Mouse (Mus musculus) midbrain, embryonic 14.5 days (tissue): ENCODE data around the gene Dapk1. TPM values are rescaled to one million over a fixed set of nuclear protein-coding genes. Genes with fewer than 3 reads are reported as not detected.

Experiments
- ATAC-seq: fragments of 200-750 bp; cut with Nextera tagmentation; 2 replicates; pipeline ENCODE4 v1.8.0; 2017; ENCODE audit warnings: moderate number of reproducible peaks, moderate library complexity; ENCODE audit not compliant: low FRiP score, low TSS enrichment
- DNase-seq: peaks from one replicate; pipeline ENCODE4 v3.0.0-alpha.2; 2015
- H3K27ac ChIP-seq: fragments of 300-500 bp; sonication (generic); replicated peaks from 2 replicates; pipeline ENCODE4 v1.5.1; 2014; ENCODE audit warnings: mild to moderate bottlenecking, low read depth, low read length, moderate library complexity
- H3K27me3 ChIP-seq: fragments of 300-500 bp; sonication (generic); 2 replicates; pipeline ENCODE4 v1.6.1; 2014; ENCODE audit warnings: low read length, control low read depth, mixed read lengths; ENCODE audit not compliant: control insufficient read depth, insufficient read depth
- H3K36me3 ChIP-seq: fragments of 300-500 bp; sonication (generic); 2 replicates; pipeline ENCODE4 v1.6.1; 2014; ENCODE audit warnings: low read length, control low read depth; ENCODE audit not compliant: control insufficient read depth, insufficient read depth
- H3K4me1 ChIP-seq: fragments of 300-500 bp; sonication (generic); 2 replicates; pipeline ENCODE4 v1.6.1; 2014; ENCODE audit warnings: mild to moderate bottlenecking, antibody characterized with exemption, low read length, control low read depth; ENCODE audit not compliant: control insufficient read depth, insufficient read depth
- H3K4me2 ChIP-seq: fragments of 300-500 bp; sonication (generic); 2 replicates; pipeline ENCODE4 v1.6.1; 2014; ENCODE audit warnings: mild to moderate bottlenecking, low read length, moderate library complexity
- H3K4me3 ChIP-seq: fragments of 300-500 bp; sonication (generic); replicated peaks from 2 replicates; pipeline ENCODE4 v1.5.1; 2014; ENCODE audit warnings: low read depth, low read length
- H3K9ac ChIP-seq: fragments of 300-500 bp; sonication (generic); replicated peaks from 2 replicates; pipeline ENCODE4 v1.6.1; 2014; ENCODE audit warnings: mild to moderate bottlenecking, low read length, moderate library complexity
- H3K9me3 ChIP-seq: fragments of 300-500 bp; sonication (generic); 2 replicates; pipeline ENCODE4 v1.6.1; 2016; ENCODE audit warnings: low read length, control low read depth, mixed read lengths; ENCODE audit not compliant: control insufficient read depth
- WGBS: fragments of 180-500 bp; shearing (Covaris S2); extraction: QIAGEN DNeasy Blood & Tissue Kit; methylation state at CpG from one replicate; pipeline ENCODE4 v1.1.7; 2014; 5-methylcytosine and 5-hydroxymethylcytosine counted together
- polyA plus RNA-seq: library from polyadenylated mRNA; unstranded; fragments of >200 nt; fragmentation: Nextera tagmentation; extraction: Ambion mirVana; gene quantifications from 2 replicates; pipeline ENCODE4 v1.2.1, GENCODE M21; 2014

Dapk1 gene
- polyA plus RNA-seq, 1 experiment from 2014 or later, result 42.4 TPM

DNA sequence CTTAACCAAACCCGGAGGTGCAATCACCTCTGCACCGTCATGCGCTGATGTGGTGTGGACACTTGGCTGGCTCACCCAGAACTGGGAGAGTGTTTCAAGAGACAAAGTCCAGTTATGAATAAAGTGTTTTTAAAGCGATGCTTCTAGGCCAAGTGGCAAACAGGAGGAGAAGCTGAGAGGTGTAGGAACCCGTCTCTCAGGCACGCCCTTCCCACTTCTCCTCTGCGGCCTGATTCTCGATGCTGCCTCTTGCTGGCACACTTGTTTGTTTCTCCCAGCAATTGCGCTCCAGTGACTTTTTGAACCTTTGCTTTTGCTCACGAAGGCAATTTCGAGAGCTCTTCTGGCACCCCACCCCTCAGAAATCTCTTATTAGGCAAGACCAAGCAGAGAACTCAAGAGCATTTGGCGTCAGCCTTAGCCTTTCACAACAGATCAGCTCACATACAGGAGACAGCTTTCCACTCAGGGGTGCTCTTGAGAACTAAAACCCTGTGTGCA is 100.0 kb downstream of the Dapk1 start:
- no peak overlapping the region for H3K4me3 ChIP-seq
- no peaks in the 10 kb centered on the region for H3K9me3 ChIP-seq
- H3K27ac ChIP-seq, result no peak overlapping the region
- WGBS, result 88% methylated on average over 12 of the region's 12 CpGs
- H3K27me3 ChIP-seq, result no peaks in the 10 kb centered on the region
- DNase-seq (no peak), ATAC-seq (no peak)
- H3K4me1 ChIP-seq, result no peaks in the 10 kb centered on the region
- H3K9ac ChIP-seq, result no peak overlapping the region
- no peak overlapping the region for H3K4me2 ChIP-seq
- peaks cover 20% of the 10 kb centered on the region for H3K36me3 ChIP-seq

DNA sequence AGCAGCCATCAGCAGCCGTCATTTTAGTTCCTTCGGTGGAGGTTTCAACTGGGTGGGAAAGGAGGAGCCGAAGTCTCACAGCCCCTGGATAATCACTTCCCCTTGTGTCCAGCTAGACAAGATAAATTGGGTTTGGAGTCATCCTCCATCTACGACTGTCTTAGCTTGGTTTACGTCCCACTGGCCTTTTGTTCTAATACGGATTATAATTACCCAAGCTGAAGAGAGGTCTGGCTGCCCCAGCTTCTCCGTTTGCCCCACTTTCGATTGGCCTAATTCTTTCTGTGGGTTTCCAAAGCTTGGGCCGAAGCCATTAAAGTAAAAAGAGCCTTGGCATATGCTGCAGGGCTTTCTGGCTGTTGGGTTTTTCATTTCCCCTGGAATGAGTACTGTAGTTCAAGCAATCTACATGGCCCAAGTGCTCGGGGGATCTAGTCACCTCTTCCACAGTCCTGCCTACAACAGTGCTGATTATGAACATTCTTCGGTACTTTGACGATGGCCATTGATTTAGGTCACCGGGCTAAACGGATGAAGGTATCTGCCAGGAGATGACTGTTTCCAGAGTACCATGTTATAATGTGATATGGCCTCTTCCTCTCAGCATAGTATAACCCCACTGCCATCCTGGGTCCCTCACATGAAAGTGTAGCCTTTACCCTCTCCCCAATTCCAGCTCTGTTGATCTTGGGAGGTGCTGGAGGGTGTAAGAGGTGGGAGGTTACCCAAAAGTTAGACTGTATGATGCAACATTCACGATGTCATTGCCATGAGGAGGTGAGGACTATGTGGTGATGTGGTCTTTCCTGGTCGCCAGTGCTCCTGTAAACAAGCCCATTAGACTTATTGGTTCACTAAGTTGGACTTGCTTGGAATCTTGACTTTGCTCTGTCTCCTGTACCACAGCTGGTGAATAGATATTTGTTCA is 106.1 kb downstream of the Dapk1 start:
- no peak overlapping the region for H3K27ac ChIP-seq
- no peak overlapping the region for H3K9ac ChIP-seq
- no peak overlapping the region for H3K4me2 ChIP-seq
- no peak overlapping the region for H3K4me3 ChIP-seq
- no peaks in the 10 kb centered on the region for H3K9me3 ChIP-seq
- 71% methylated on average over 16 of the region's 16 CpGs for WGBS
- no peaks in the 10 kb centered on the region for H3K36me3 ChIP-seq
- no peaks in the 10 kb centered on the region for H3K27me3 ChIP-seq
- no peaks in the 10 kb centered on the region for H3K4me1 ChIP-seq
- ATAC-seq (no peak), DNase-seq (no peak)

DNA sequence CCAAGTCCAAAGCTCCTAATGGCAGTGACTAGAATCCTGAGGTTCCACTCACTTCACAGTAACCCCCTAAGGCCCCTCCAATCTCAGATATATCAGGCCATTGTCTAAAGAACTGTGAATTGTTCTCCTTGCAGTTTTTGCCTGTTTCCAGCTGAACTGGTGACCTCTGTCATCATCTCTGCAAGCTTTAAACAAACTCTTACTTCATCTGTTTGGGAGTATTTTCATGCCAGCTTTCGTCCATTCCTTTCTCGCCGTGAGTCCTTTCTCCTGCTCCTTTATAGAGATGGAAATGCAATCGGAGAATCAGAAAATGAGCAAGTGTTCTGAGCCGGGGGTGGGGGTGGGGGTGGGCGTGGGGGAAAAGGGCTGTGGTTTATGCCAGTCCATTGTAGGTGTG is 107.4 kb downstream of the Dapk1 start:
- ATAC-seq (no peak), DNase-seq (no peak)
- Histone ChIP-seq H3K4me1 (no peaks in the 10 kb centered on the region), H3K4me3 (no peak overlapping the region), H3K4me2 (no peak overlapping the region), H3K9ac (no peak overlapping the region), H3K36me3 (no peaks in the 10 kb centered on the region), H3K9me3 (no peaks in the 10 kb centered on the region), H3K27me3 (no peaks in the 10 kb centered on the region), H3K27ac (no peak overlapping the region)
- 67% methylated on average over 6 of the region's 6 CpGs for WGBS

DNA sequence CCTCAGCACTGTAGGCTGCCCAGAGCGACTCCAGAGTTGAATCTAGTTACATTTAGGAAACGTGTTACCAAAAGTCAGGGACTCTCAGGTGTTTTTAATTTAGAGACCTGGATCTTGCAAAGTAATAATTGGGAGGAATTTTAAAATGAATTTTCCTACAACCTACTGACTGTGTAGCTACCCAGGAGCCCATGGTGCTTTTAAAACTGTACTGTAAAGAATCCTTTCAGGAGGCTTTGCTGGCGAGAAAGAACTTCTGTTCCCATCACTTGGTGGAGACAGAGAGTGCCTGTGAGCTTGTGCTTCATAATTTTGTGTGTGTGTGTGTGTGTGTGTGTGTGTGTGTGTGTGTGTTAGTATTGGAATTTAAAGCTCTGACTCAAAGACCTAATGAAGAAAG is 109.2 kb downstream of the Dapk1 start:
- ATAC-seq, result no peak
- Histone ChIP-seq H3K4me2 (no peak overlapping the region), H3K9ac (no peak overlapping the region), H3K36me3 (no peaks in the 10 kb centered on the region), H3K27me3 (no peaks in the 10 kb centered on the region), H3K27ac (no peak overlapping the region), H3K4me1 (no peaks in the 10 kb centered on the region), H3K9me3 (no peaks in the 10 kb centered on the region), H3K4me3 (no peak overlapping the region)
- no peak for DNase-seq
- WGBS, result 79% methylated on average over 3 of the region's 3 CpGs

DNA sequence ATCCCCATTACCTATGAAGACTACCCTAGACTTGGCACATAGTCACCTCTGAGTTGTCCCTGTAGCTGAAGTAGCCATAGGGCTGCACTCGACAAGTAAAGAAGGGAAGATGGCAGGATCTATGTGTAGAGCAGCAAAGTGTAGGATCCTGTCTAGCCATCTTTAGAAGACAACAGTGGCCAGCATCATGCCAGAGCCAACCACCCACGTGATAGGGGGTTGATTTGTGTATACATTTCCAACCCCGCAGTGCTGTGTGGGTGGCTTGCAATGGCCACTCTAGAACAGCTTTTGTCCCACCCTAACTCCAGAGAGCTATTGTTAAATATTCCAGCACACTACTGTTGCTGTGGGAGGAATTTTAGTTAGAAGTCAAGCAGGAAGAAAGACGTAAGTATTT is 111.8 kb downstream of the Dapk1 start:
- Histone ChIP-seq H3K27ac (no peak overlapping the region), H3K27me3 (no peaks in the 10 kb centered on the region), H3K4me1 (no peaks in the 10 kb centered on the region), H3K9me3 (no peaks in the 10 kb centered on the region), H3K9ac (no peak overlapping the region), H3K36me3 (peaks cover 22% of the 10 kb centered on the region; the same call in 1 of the 2 replicates), H3K4me3 (no peak overlapping the region), H3K4me2 (no peak overlapping the region)
- 90% methylated on average over 4 of the region's 4 CpGs for WGBS
- ATAC-seq, result no peak
- DNase-seq, result no peak

DNA sequence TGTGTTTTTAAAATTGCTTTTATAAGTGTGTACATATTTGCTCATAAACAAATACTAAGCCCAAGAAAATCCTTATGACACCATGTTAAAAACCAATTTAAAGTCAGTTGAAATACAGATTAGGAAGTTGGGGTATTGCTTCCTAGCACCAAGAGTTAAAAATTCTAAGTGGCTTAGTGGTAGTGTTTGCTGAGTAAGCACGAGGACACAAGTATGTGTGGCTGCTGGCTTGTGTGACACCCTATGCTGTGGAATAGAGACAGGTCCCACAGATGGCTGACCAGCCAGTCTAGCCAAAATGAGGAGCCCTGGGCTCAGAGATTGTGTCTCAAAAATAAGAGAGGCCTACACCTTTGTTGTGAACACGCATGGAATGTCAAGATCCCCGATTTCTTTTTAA is 114.4 kb downstream of the Dapk1 start:
- H3K36me3 ChIP-seq, result peaks cover 44% of the 10 kb centered on the region
- H3K4me1 ChIP-seq, result no peaks in the 10 kb centered on the region
- H3K4me2 ChIP-seq, result no peak overlapping the region
- 70% methylated on average over 3 of the region's 3 CpGs for WGBS
- no peak overlapping the region for H3K27ac ChIP-seq
- DNase-seq, result no peak
- H3K9ac ChIP-seq, result no peak overlapping the region
- H3K9me3 ChIP-seq, result no peaks in the 10 kb centered on the region
- H3K27me3 ChIP-seq, result no peaks in the 10 kb centered on the region
- no peak for ATAC-seq
- H3K4me3 ChIP-seq, result no peak overlapping the region

DNA sequence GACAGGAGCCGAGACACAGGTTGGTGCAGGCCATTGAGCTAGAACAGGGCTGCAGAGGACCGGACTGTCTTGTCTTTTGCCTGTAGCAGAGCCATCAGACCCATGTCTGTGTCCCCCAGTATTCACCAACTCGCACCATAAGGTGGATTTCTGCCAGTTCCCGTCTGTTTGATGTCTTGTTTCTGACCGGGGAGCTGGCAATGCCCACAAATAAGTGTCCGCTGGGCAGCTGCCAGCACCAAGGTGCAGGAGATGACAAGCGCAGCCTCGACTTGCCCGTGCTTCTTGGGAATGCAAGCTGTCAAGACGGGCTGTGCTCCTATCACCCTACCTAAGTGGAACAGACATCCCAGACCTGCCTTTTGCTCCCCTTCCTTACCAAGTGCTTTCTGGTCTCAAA is 115.7 kb downstream of the Dapk1 start:
- Histone ChIP-seq H3K36me3 (peaks cover 56% of the 10 kb centered on the region), H3K4me3 (no peak overlapping the region), H3K9ac (no peak overlapping the region), H3K27me3 (no peaks in the 10 kb centered on the region), H3K27ac (no peak overlapping the region), H3K9me3 (no peaks in the 10 kb centered on the region), H3K4me1 (no peaks in the 10 kb centered on the region), H3K4me2 (no peak overlapping the region)
- no peak for ATAC-seq
- no peak for DNase-seq
- 92% methylated on average over 10 of the region's 10 CpGs for WGBS

DNA sequence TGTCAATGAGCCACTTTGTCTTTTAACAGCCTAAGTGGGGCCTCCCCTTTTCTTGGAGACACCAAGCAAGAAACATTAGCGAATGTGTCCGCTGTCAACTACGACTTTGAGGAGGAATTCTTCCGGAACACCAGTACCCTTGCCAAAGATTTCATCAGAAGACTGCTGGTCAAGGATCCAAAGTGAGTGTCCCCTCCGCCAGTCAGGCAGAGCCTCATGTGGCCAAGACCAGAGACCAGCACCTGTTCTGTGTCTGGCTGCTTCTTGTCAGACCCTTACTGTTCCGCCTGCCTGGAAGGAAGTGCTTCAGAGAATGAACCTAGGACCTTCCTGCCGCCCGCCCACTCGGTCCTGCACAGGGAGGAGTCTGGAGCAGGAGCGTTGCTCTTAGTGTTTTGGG is 117.8 kb downstream of the Dapk1 start:
- no peak overlapping the region for H3K4me2 ChIP-seq
- 94% methylated on average over 10 of the region's 10 CpGs for WGBS
- H3K9me3 ChIP-seq, result no peaks in the 10 kb centered on the region
- H3K27me3 ChIP-seq, result no peaks in the 10 kb centered on the region
- ATAC-seq, result no peak
- no peak for DNase-seq
- H3K4me1 ChIP-seq, result no peaks in the 10 kb centered on the region
- H3K27ac ChIP-seq, result no peak overlapping the region
- no peak overlapping the region for H3K9ac ChIP-seq
- peaks cover 75% of the 10 kb centered on the region for H3K36me3 ChIP-seq
- H3K4me3 ChIP-seq, result no peak overlapping the region

DNA sequence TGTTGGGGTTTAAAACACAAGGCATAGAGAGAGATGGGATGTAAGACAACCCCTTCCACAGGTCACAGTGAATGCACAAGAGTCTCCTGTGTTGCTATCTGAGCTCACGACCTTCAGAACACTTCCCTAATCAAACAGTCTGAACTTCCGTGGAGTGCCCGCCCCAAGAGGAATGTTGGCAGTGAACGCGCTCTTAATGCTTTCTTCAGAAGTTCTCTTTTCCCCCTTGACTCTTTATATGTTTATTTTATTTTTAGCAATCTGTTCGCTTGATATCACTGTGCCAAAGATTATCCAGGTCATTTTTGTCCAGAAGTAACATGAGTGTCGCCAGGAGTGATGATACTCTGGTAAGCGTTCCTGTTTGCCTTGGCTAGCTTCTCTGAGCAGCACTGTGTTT is 121.0 kb downstream of the Dapk1 start:
- no peaks in the 10 kb centered on the region for H3K4me1 ChIP-seq
- no peak overlapping the region for H3K4me2 ChIP-seq
- H3K4me3 ChIP-seq, result no peak overlapping the region
- H3K36me3 ChIP-seq, result peaks cover 84% of the 10 kb centered on the region
- no peaks in the 10 kb centered on the region for H3K27me3 ChIP-seq
- DNase-seq (no peak), ATAC-seq (no peak)
- H3K27ac ChIP-seq, result no peak overlapping the region
- no peaks in the 10 kb centered on the region for H3K9me3 ChIP-seq
- WGBS, result 94% methylated on average over 8 of the region's 8 CpGs
- no peak overlapping the region for H3K9ac ChIP-seq
